Mouse (Mus musculus) CH12.LX (cell line): ENCODE data around the gene Syde1. TPM values are rescaled to one million over a fixed set of nuclear protein-coding genes. Genes with fewer than 3 reads are reported as not detected.

Experiments used
- DNase-seq: peaks from one replicate; pipeline ENCODE4 v3.0.0-alpha.2; 2013; ENCODE audit errors: extremely low read depth
- H3K27ac ChIP-seq: 2 replicates; pipeline ENCODE4 v1.5.1; 2012; ENCODE audit warnings: low read depth, mild to moderate bottlenecking, control low read depth, moderate library complexity; ENCODE audit not compliant: insufficient read depth
- H3K27me3 ChIP-seq: replicated peaks from 2 replicates; pipeline ENCODE3; 2012; ENCODE audit warnings: inconsistent platforms
- H3K36me3 ChIP-seq, 2 experiments: replicated peaks in 1 of 2; 2 replicates each; pipeline versions ENCODE3 to v1.6.1; 2012; ENCODE audit warnings: inconsistent platforms in 1 of 2, low read length in 1 of 2, mild to moderate bottlenecking in 1 of 2, mixed read lengths in 1 of 2, moderate library complexity in 1 of 2; ENCODE audit not compliant: control insufficient read depth in 1 of 2, insufficient read depth in 1 of 2
- H3K4me1 ChIP-seq, 2 experiments: 2 replicates each; pipeline ENCODE4 v1.6.1; 2012; ENCODE audit warnings: inconsistent platforms in 1 of 2, moderate library complexity in 1 of 2; ENCODE audit not compliant: insufficient read depth in 2 of 2, control insufficient read depth in 1 of 2
- H3K4me2 ChIP-seq: 2 replicates; pipeline ENCODE4 v1.6.1; 2012; ENCODE audit warnings: low read depth, mild to moderate bottlenecking, control low read depth; ENCODE audit not compliant: poor library complexity, insufficient read depth, severe bottlenecking
- H3K4me3 ChIP-seq, 3 experiments: fragments of 150-350 bp in 1 of 3; sonication (generic) in 1 of 3; replicated peaks in 1 of 3; 2 replicates each; pipeline versions ENCODE3 to v1.5.1; 2011 to 2012; ENCODE audit warnings: low read depth in 2 of 3, low read length in 2 of 3, mild to moderate bottlenecking in 2 of 3, moderate library complexity in 2 of 3, control low read depth in 1 of 3, improper control_type of control experiment in 1 of 3, inconsistent platforms in 1 of 3, mixed read lengths in 1 of 3; ENCODE audit not compliant: poor library complexity in 1 of 3
- H3K79me2 ChIP-seq: replicated peaks from 2 replicates; pipeline ENCODE4 v1.6.1; 2012; ENCODE audit warnings: mild to moderate bottlenecking, moderate library complexity; ENCODE audit not compliant: control insufficient read depth, poor library complexity, insufficient read depth, severe bottlenecking; ENCODE audit errors: extremely low read depth
- H3K9ac ChIP-seq: 2 replicates; pipeline ENCODE4 v1.6.1; 2012; ENCODE audit warnings: low read depth, mild to moderate bottlenecking, control low read depth, moderate library complexity; ENCODE audit not compliant: insufficient read depth
- H3K9me3 ChIP-seq: replicated peaks from 2 replicates; pipeline ENCODE3; 2012; ENCODE audit warnings: low read length, inconsistent platforms, mixed read lengths
- CHD1 ChIP-seq: IDR thresholded peaks from 2 replicates; pipeline ENCODE4 v1.6.1; 2012; ENCODE audit warnings: low read depth, low read length, improper control_type of control experiment, inconsistent platforms
- CHD2 ChIP-seq: IDR thresholded peaks from 2 replicates; pipeline ENCODE4 v1.6.1; 2011; ENCODE audit warnings: low read length, improper control_type of control experiment
- E2F4 ChIP-seq: IDR thresholded peaks from 2 replicates; pipeline ENCODE4 v1.6.1; 2011; ENCODE audit warnings: low read depth, low read length, improper control_type of control experiment; ENCODE audit not compliant: insufficient replicate concordance
- ETS1 ChIP-seq: conservative IDR thresholded peaks from 2 replicates; pipeline ENCODE4 v1.6.1; 2012; ENCODE audit warnings: low read depth, mild to moderate bottlenecking, inconsistent platforms, low read length, improper control_type of control experiment, moderate library complexity
- GABPA ChIP-seq: IDR thresholded peaks from 2 replicates; pipeline ENCODE4 v1.6.1; 2012; ENCODE audit warnings: low read depth, low read length, improper control_type of control experiment, inconsistent platforms; ENCODE audit not compliant: insufficient replicate concordance
- HCFC1 ChIP-seq: IDR thresholded peaks from 2 replicates; pipeline ENCODE4 v1.6.1; 2012; ENCODE audit warnings: low read depth, mild to moderate bottlenecking, inconsistent platforms, low read length, improper control_type of control experiment
- JUN ChIP-seq: IDR thresholded peaks from 2 replicates; pipeline ENCODE4 v1.6.1; 2011; ENCODE audit warnings: low read depth, mild to moderate bottlenecking, low read length, improper control_type of control experiment, moderate library complexity; ENCODE audit not compliant: insufficient read depth
- KAT2A ChIP-seq: IDR thresholded peaks from 2 replicates; pipeline ENCODE4 v1.6.1; 2012; ENCODE audit warnings: low read length, improper control_type of control experiment, inconsistent platforms; ENCODE audit not compliant: insufficient replicate concordance
- MAFK ChIP-seq: IDR thresholded peaks from 2 replicates; pipeline ENCODE4 v1.6.1; 2011; ENCODE audit warnings: low read length, improper control_type of control experiment; ENCODE audit not compliant: insufficient replicate concordance
- MAX ChIP-seq: IDR thresholded peaks from 2 replicates; pipeline ENCODE4 v1.6.1; 2011; ENCODE audit warnings: low read length, improper control_type of control experiment
- MAZ ChIP-seq: IDR thresholded peaks from 2 replicates; pipeline ENCODE4 v1.6.1; 2012; ENCODE audit warnings: low read depth, mild to moderate bottlenecking, inconsistent platforms, low read length, improper control_type of control experiment, moderate library complexity
- MEF2A ChIP-seq: IDR thresholded peaks from 2 replicates; pipeline ENCODE4 v1.6.1; 2014; ENCODE audit warnings: low read depth, mild to moderate bottlenecking, inconsistent platforms, low read length, improper control_type of control experiment, borderline replicate concordance
- NRF1 ChIP-seq: IDR thresholded peaks from 2 replicates; pipeline ENCODE4 v1.6.1; 2014; ENCODE audit warnings: low read depth, mild to moderate bottlenecking, inconsistent platforms, low read length, improper control_type of control experiment, moderate library complexity
- RCOR1 ChIP-seq: conservative IDR thresholded peaks from 2 replicates; pipeline ENCODE4 v1.6.1; 2012; ENCODE audit warnings: low read depth, mild to moderate bottlenecking, inconsistent platforms, low read length, improper control_type of control experiment
- TBP ChIP-seq: conservative IDR thresholded peaks from 2 replicates; pipeline ENCODE4 v1.6.1; 2011; ENCODE audit warnings: low read depth, low read length, improper control_type of control experiment
- TCF12 ChIP-seq: IDR thresholded peaks from 2 replicates; pipeline ENCODE4 v1.6.1; 2014; ENCODE audit warnings: low read depth, mild to moderate bottlenecking, inconsistent platforms, low read length, improper control_type of control experiment
- UBTF ChIP-seq: IDR thresholded peaks from 2 replicates; pipeline ENCODE4 v1.6.1; 2012; ENCODE audit warnings: low read depth, mild to moderate bottlenecking, inconsistent platforms, low read length, improper control_type of control experiment, moderate library complexity
- USF1 ChIP-seq: IDR thresholded peaks from 2 replicates; pipeline ENCODE4 v1.6.1; 2014; ENCODE audit warnings: low read depth, mild to moderate bottlenecking, inconsistent platforms, low read length, improper control_type of control experiment
- USF2 ChIP-seq: conservative IDR thresholded peaks from 2 replicates; pipeline ENCODE4 v1.6.1; 2011; ENCODE audit warnings: low read depth, low read length, improper control_type of control experiment
- ZC3H11A ChIP-seq: IDR thresholded peaks from 2 replicates; pipeline ENCODE4 v1.6.1; 2012; ENCODE audit warnings: low read depth, mild to moderate bottlenecking, inconsistent platforms, low read length, improper control_type of control experiment
- ZKSCAN1 ChIP-seq: IDR thresholded peaks from 2 replicates; pipeline ENCODE4 v1.6.1; 2012; ENCODE audit warnings: low read depth, inconsistent platforms, low read length, improper control_type of control experiment, borderline replicate concordance
- dilution Hi-C: fragments of 300-500 bp; cut with MboI; formaldehyde crosslinking; loops from 2 replicates; pipeline ENCODE4 v1.14.3; 2020; ENCODE audit warnings: low sequenced_read_pairs; ENCODE audit not compliant: extremely low pct_unique_long_range_greater_than_20kb, extremely low pct_ligation_motif_present
- in situ Hi-C: fragments of 300-500 bp; cut with MboI; formaldehyde crosslinking; loops from 3 replicates; pipeline ENCODE4 v1.14.3; 2019; ENCODE audit warnings: low sequenced_read_pairs, low pct_ligation_motif_present, low pct_unique_long_range_greater_than_20kb, mixed read lengths
- polyA plus RNA-seq: library from polyadenylated mRNA; unstranded; fragments of >175 nt; gene quantifications from 2 replicates; pipeline ENCODE4 v1.2.1, GENCODE M21; 2012; ENCODE audit warnings: low read depth; ENCODE audit not compliant: insufficient read length
- total RNA-seq, 2 experiments: library from RNA; depleted of rRNA; stranded (reverse); fragments of 300-350 nt in 1 of 2; fragments of >200 nt in 1 of 2; gene quantifications; 2 replicates each; pipeline ENCODE4 v1.2.3; 2012 to 2014

Syde1 gene
- total and polyA plus RNA-seq, 3 experiments, result not detected

- H3K4me1 ChIP-seq, result peaks cover 8 to 17% of the 10 kb centered on the region in 2 experiments
- no peak overlapping the region for H3K4me2 ChIP-seq
- no peaks in the 10 kb centered on the region for H3K79me2 ChIP-seq
- H3K27ac ChIP-seq, result no peak overlapping the region
- DNase-seq, result no peak
- no peak overlapping the region for H3K4me3 ChIP-seq
- in situ Hi-C loops, result no loop called here
- H3K9ac ChIP-seq, result no peak overlapping the region
- peaks cover 6% of the 10 kb centered on the region for H3K27me3 ChIP-seq
- peaks cover 37 to 67% of the 10 kb centered on the region in 2 experiments for H3K36me3 ChIP-seq
- TF ChIP-seq MEF2A (no peak), MAZ (no peak), USF1 (no peak), JUN (no peak), UBTF (no peak), RCOR1 (no peak), ZKSCAN1 (no peak), HCFC1 (no peak), TCF12 (no peak), CHD2 (no peak), USF2 (no peak), ZC3H11A (no peak), MAX (no peak), ETS1 (no peak), KAT2A (no peak), NRF1 (no peak), CHD1 (no peak), TBP (no peak), E2F4 (no peak)
- dilution Hi-C loops, result no loop called here
- no peaks in the 10 kb centered on the region for H3K9me3 ChIP-seq
These were observed 13.6 kb downstream of the Syde1 start for GRCm38 (mm10) chr10:78578204-78578603.

- dilution Hi-C loops (no loop called here), in situ Hi-C loops (no loop called here)
- no peak for DNase-seq
- Histone ChIP-seq H3K27ac (no peak overlapping the region), H3K79me2 (no peaks in the 10 kb centered on the region), H3K27me3 (peaks cover 9% of the 10 kb centered on the region), H3K4me2 (no peak overlapping the region), H3K9me3 (no peaks in the 10 kb centered on the region), H3K4me3 (no peak overlapping the region), H3K4me1 (peaks cover 8 to 18% of the 10 kb centered on the region in 2 experiments), H3K9ac (no peak overlapping the region), H3K36me3 (peaks cover 34 to 54% of the 10 kb centered on the region in 2 experiments)
- no peak for TF ChIP-seq E2F4
- TF ChIP-seq MAFK, result no peak
- TF ChIP-seq GABPA, result no peak
These were observed 15.2 kb downstream of the Syde1 start for GRCm38 (mm10) chr10:78576435-78577184.
